Mouse (Mus musculus): ENCODE measurements around the gene Tmem8b. TPM values are rescaled to one million over a fixed set of nuclear protein-coding genes. Genes with fewer than 3 reads are reported as not detected.

Gene Tmem8b
- total RNA-seq, 2 experiments from 2014 or later: 66.6 to 75.5 TPM

GRCm38 (mm10) chr4:43700707-43701106, 31.9 kb downstream of the Tmem8b start, which contains the start of gene Olfr70:
Olfr70 (minus strand) TSS chr4:43700807.
- DNase-seq (ENCODE audit: low spot score in 2 of 2): no peak
- intact Hi-C loops (cut with DNase I): no loop called here

- DNase-seq (ENCODE audit: low spot score in 2 of 2): no peak
- intact Hi-C loops (cut with DNase I): no loop called here
Observed at GRCm38 (mm10) chr4:43703439-43703838, 34.7 kb downstream of the Tmem8b start.

GRCm38 (mm10) chr4:43703851-43704250, 35.1 kb downstream of the Tmem8b start:
- intact Hi-C loops (cut with DNase I): no loop called here
- DNase-seq (ENCODE audit: low spot score in 2 of 2): no peak

GRCm38 (mm10) chr4:43705991-43706390, 37.2 kb downstream of the Tmem8b start:
- DNase-seq (ENCODE audit: low spot score in 2 of 2): no peak
- intact Hi-C loops (cut with DNase I): no loop called here

GRCm38 (mm10) chr4:43709869-43710268, 41.1 kb downstream of the Tmem8b start, which contains the start of gene Olfr71:
Olfr71 (minus strand) TSS chr4:43710255.
- intact Hi-C loops (cut with DNase I): loop anchor here (2.0 kb wide), 1 partner anchor 37 kb away; no protein-coding TSS in a partner anchor
- no peak for DNase-seq (ENCODE audit: low spot score in 2 of 2)

- intact Hi-C loops (cut with DNase I): loop anchor here (1.0 to 2.0 kb wide), 2 partner anchors 39 to 82 kb away; no protein-coding TSS in a partner anchor
- peak; percentile 78 to 83 for DNase-seq (ENCODE audit: low spot score in 2 of 2)
Observed at GRCm38 (mm10) chr4:43711821-43712220, 43.0 kb downstream of the Tmem8b start.

GRCm38 (mm10) chr4:43713652-43714219, 45.0 kb downstream of the Tmem8b start:
- intact Hi-C loops (cut with DNase I): no loop called here
- peak; percentile 51 to 62 for DNase-seq (ENCODE audit: low spot score in 2 of 2)

- intact Hi-C loops (cut with DNase I): no loop called here
- peak in 1 of 2 experiments; percentile 43 for DNase-seq (ENCODE audit: low spot score in 2 of 2)
Observed at GRCm38 (mm10) chr4:43720491-43721228, 51.9 kb downstream of the Tmem8b start.

GRCm38 (mm10) chr4:43722191-43722590, 53.4 kb downstream of the Tmem8b start:
- peak in 1 of 2 experiments; percentile 45 for DNase-seq (ENCODE audit: low spot score in 2 of 2)
- intact Hi-C loops (cut with DNase I): no loop called here

- intact Hi-C loops (cut with DNase I): no loop called here
- DNase-seq (ENCODE audit: low spot score in 2 of 2): no peak
Observed at GRCm38 (mm10) chr4:43724764-43725163, 56.0 kb downstream of the Tmem8b start.

- DNase-seq (ENCODE audit: low spot score in 2 of 2): no peak
- intact Hi-C loops (cut with DNase I): no loop called here
Observed at GRCm38 (mm10) chr4:43726228-43726993, 57.6 kb downstream of the Tmem8b start.

- peak; percentile 44 to 48 for DNase-seq (ENCODE audit: low spot score in 2 of 2)
- intact Hi-C loops (cut with DNase I): no loop called here
Observed at GRCm38 (mm10) chr4:43726995-43727394, 58.2 kb downstream of the Tmem8b start, which contains the start of gene Hrct1. Hrct1 (plus strand) TSS chr4:43727188.

- intact Hi-C loops (cut with DNase I): no loop called here
- DNase-seq (ENCODE audit: low spot score in 2 of 2): no peak
Observed at GRCm38 (mm10) chr4:43727718-43728575, 59.2 kb downstream of the Tmem8b start.

GRCm38 (mm10) chr4:43728576-43728954, 59.8 kb downstream of the Tmem8b start:
- DNase-seq (ENCODE audit: low spot score in 2 of 2): no peak
- intact Hi-C loops (cut with DNase I): no loop called here

GRCm38 (mm10) chr4:43729126-43729525, 60.4 kb downstream of the Tmem8b start:
- DNase-seq (ENCODE audit: low spot score in 2 of 2): no peak
- intact Hi-C loops (cut with DNase I): no loop called here

GRCm38 (mm10) chr4:43729794-43730550, 61.2 kb downstream of the Tmem8b start, which contains the start of gene Spaar:
Spaar (plus strand) TSS chr4:43730034.
- no peak for DNase-seq (ENCODE audit: low spot score in 2 of 2)
- intact Hi-C loops (cut with DNase I): no loop called here

- DNase-seq (ENCODE audit: low spot score in 2 of 2): no peak
- intact Hi-C loops (cut with DNase I): no loop called here
Observed at GRCm38 (mm10) chr4:43730750-43731297, 62.1 kb downstream of the Tmem8b start.

GRCm38 (mm10) chr4:43732171-43732570, 63.4 kb downstream of the Tmem8b start:
- no peak for DNase-seq (ENCODE audit: low spot score in 2 of 2)

More at GRCm38 (mm10) chr4:43732171-43732570, 63.4 kb downstream of the Tmem8b start:
- intact Hi-C loops (cut with DNase I): no loop called here

Measured in left cerebral cortex, postnatal 14 days (tissue).